Mouse (Mus musculus) hindbrain, embryonic 16.5 days (tissue): ENCODE data around the gene Il2rb. TPM values are rescaled to one million over a fixed set of nuclear protein-coding genes. Genes with fewer than 3 reads are reported as not detected.

Experiments
- ATAC-seq: fragments of 200-750 bp; cut with Nextera tagmentation; 2 replicates; pipeline ENCODE4 v1.8.0; 2017; ENCODE audit warnings: moderate TSS enrichment, moderate library complexity
- H3K27ac ChIP-seq: fragments of 300-500 bp; sonication (generic); 2 replicates; pipeline ENCODE4 v1.5.1; 2014; ENCODE audit warnings: low read depth, mild to moderate bottlenecking, control low read depth, low read length, moderate library complexity
- H3K27me3 ChIP-seq: fragments of 300-500 bp; sonication (generic); replicated peaks from 2 replicates; pipeline ENCODE4 v1.6.1; 2014; ENCODE audit warnings: low read length; ENCODE audit not compliant: control insufficient read depth, insufficient read depth
- H3K36me3 ChIP-seq: fragments of 300-500 bp; sonication (generic); 2 replicates; pipeline ENCODE4 v1.6.1; 2014; ENCODE audit warnings: mild to moderate bottlenecking, low read length, moderate library complexity, mixed read lengths; ENCODE audit not compliant: control insufficient read depth, insufficient read depth
- H3K4me1 ChIP-seq: fragments of 300-500 bp; sonication (generic); 2 replicates; pipeline ENCODE4 v1.6.1; 2014; ENCODE audit warnings: low read depth, low read length; ENCODE audit not compliant: control insufficient read depth, insufficient read depth
- H3K4me2 ChIP-seq: fragments of 300-500 bp; sonication (generic); 2 replicates; pipeline ENCODE4 v1.6.1; 2014; ENCODE audit warnings: mild to moderate bottlenecking, low read length, control low read depth, moderate library complexity
- H3K4me3 ChIP-seq: fragments of 300-500 bp; sonication (generic); 2 replicates; pipeline ENCODE4 v1.5.1; 2014; ENCODE audit warnings: mild to moderate bottlenecking, low read length, control low read depth, moderate library complexity
- H3K9ac ChIP-seq: fragments of 300-500 bp; sonication (generic); 2 replicates; pipeline ENCODE4 v1.6.1; 2014; ENCODE audit warnings: low read depth, mild to moderate bottlenecking, control low read depth, low read length, moderate library complexity
- H3K9me3 ChIP-seq: fragments of 300-500 bp; sonication (generic); 2 replicates; pipeline ENCODE4 v1.6.1; 2014; ENCODE audit warnings: mild to moderate bottlenecking, low read length, moderate library complexity; ENCODE audit not compliant: control insufficient read depth
- WGBS: fragments of 180-500 bp; shearing (Covaris S2); extraction: QIAGEN DNeasy Blood & Tissue Kit; methylation state at CpG from one replicate; pipeline ENCODE4 v1.1.7; 2014; 5-methylcytosine and 5-hydroxymethylcytosine counted together
- polyA plus RNA-seq: library from polyadenylated mRNA; unstranded; fragments of >200 nt; fragmentation: Nextera tagmentation; extraction: Ambion mirVana; gene quantifications from 2 replicates; pipeline ENCODE4 v1.2.1, GENCODE M21; 2015

Il2rb gene
- polyA plus RNA-seq, 1 experiment from 2014 or later = 0.26 TPM

- no peak overlapping the region for H3K9ac ChIP-seq
- peaks cover 5% of the 10 kb centered on the region; the same call in 1 of the 2 replicates for H3K4me1 ChIP-seq
- H3K4me3 ChIP-seq = no peak overlapping the region
- H3K4me2 ChIP-seq = no peak overlapping the region
- no peaks in the 10 kb centered on the region for H3K36me3 ChIP-seq
- H3K9me3 ChIP-seq = no peaks in the 10 kb centered on the region
- H3K27me3 ChIP-seq = no peaks in the 10 kb centered on the region
- no peak for ATAC-seq
- H3K27ac ChIP-seq = no peak overlapping the region
- 90% methylated on average over 7 of the region's 7 CpGs for WGBS
Observed at GRCm38 (mm10) chr15:78511951-78512350, 16.9 kb upstream of the Il2rb start.

GRCm38 (mm10) chr15:78510736-78511135 is 15.7 kb upstream of the Il2rb start:
- Histone ChIP-seq H3K36me3 (no peaks in the 10 kb centered on the region), H3K9ac (no peak overlapping the region), H3K4me2 (no peak overlapping the region), H3K27ac (no peak overlapping the region), H3K9me3 (no peaks in the 10 kb centered on the region), H3K4me3 (no peak overlapping the region), H3K27me3 (no peaks in the 10 kb centered on the region), H3K4me1 (peaks cover 5% of the 10 kb centered on the region; the same call in 1 of the 2 replicates)
- WGBS = 91% methylated on average over 6 of the region's 6 CpGs
- ATAC-seq = no peak

- Histone ChIP-seq H3K9ac (no peak overlapping the region), H3K4me2 (no peak overlapping the region), H3K4me1 (peaks cover 5% of the 10 kb centered on the region; the same call in 1 of the 2 replicates), H3K36me3 (no peaks in the 10 kb centered on the region), H3K27me3 (no peaks in the 10 kb centered on the region), H3K9me3 (no peaks in the 10 kb centered on the region), H3K27ac (no peak overlapping the region), H3K4me3 (no peak overlapping the region)
- no peak for ATAC-seq
- 45% methylated on average over 8 of the region's 8 CpGs for WGBS
Observed at GRCm38 (mm10) chr15:78510121-78510576, 15.1 kb upstream of the Il2rb start.

- H3K4me3 ChIP-seq = no peak overlapping the region
- H3K9me3 ChIP-seq = peaks cover 3% of the 10 kb centered on the region
- 0 out of 2 replicates have a peak overlapping the region, but pooled peaks have one; percentile 9 for H3K4me2 ChIP-seq
- no peak overlapping the region for H3K27ac ChIP-seq
- 0 out of 2 replicates have a peak overlapping the region, but pooled peaks have one; percentile 7 for H3K9ac ChIP-seq
- 47% methylated on average over 12 of the region's 12 CpGs for WGBS
- no peak for ATAC-seq
- no peaks in the 10 kb centered on the region for H3K36me3 ChIP-seq
- peaks cover 5% of the 10 kb centered on the region; the same call in 1 of the 2 replicates for H3K4me1 ChIP-seq
- H3K27me3 ChIP-seq = no peaks in the 10 kb centered on the region
Observed at GRCm38 (mm10) chr15:78509297-78509899, 14.3 kb upstream of the Il2rb start.

GRCm38 (mm10) chr15:78508443-78508842 is 13.4 kb upstream of the Il2rb start:
- no peak for ATAC-seq
- H3K9ac ChIP-seq = no peak overlapping the region
- no peaks in the 10 kb centered on the region for H3K27me3 ChIP-seq
- peaks cover 3% of the 10 kb centered on the region for H3K9me3 ChIP-seq
- H3K36me3 ChIP-seq = no peaks in the 10 kb centered on the region
- H3K27ac ChIP-seq = no peak overlapping the region
- no peak overlapping the region for H3K4me3 ChIP-seq
- no peak overlapping the region for H3K4me2 ChIP-seq
- peaks cover 5% of the 10 kb centered on the region; the same call in 1 of the 2 replicates for H3K4me1 ChIP-seq
- WGBS = 55% methylated on average over 7 of the region's 7 CpGs

- no peak overlapping the region for H3K4me3 ChIP-seq
- no peak overlapping the region for H3K4me2 ChIP-seq
- WGBS = 80% methylated on average over 3 of the region's 3 CpGs
- H3K27ac ChIP-seq = no peak overlapping the region
- no peak for ATAC-seq
- H3K4me1 ChIP-seq = peaks cover 5% of the 10 kb centered on the region; the same call in 1 of the 2 replicates
- H3K36me3 ChIP-seq = no peaks in the 10 kb centered on the region
- H3K9ac ChIP-seq = no peak overlapping the region
- peaks cover 3% of the 10 kb centered on the region for H3K9me3 ChIP-seq
- no peaks in the 10 kb centered on the region for H3K27me3 ChIP-seq
Observed at GRCm38 (mm10) chr15:78505541-78505940, 10.5 kb upstream of the Il2rb start.

- Histone ChIP-seq H3K27me3 (no peaks in the 10 kb centered on the region), H3K9ac (no peak overlapping the region), H3K36me3 (no peaks in the 10 kb centered on the region), H3K9me3 (peaks cover 3% of the 10 kb centered on the region), H3K4me3 (no peak overlapping the region), H3K4me2 (no peak overlapping the region), H3K27ac (no peak overlapping the region), H3K4me1 (peaks cover 4% of the 10 kb centered on the region; the same call in 1 of the 2 replicates)
- WGBS = 88% methylated on average over 5 of the region's 5 CpGs
- ATAC-seq = no peak
Observed at GRCm38 (mm10) chr15:78504816-78505215, 9.7 kb upstream of the Il2rb start.

- Histone ChIP-seq H3K9ac (no peak overlapping the region), H3K36me3 (no peaks in the 10 kb centered on the region), H3K9me3 (peaks cover 3% of the 10 kb centered on the region), H3K27ac (no peak overlapping the region), H3K4me2 (no peak overlapping the region), H3K4me1 (no peaks in the 10 kb centered on the region), H3K27me3 (no peaks in the 10 kb centered on the region), H3K4me3 (no peak overlapping the region)
- 80% methylated on average over 1 of the region's 1 CpGs for WGBS
- ATAC-seq = no peak
Observed at GRCm38 (mm10) chr15:78504013-78504412, 8.9 kb upstream of the Il2rb start.

- H3K4me2 ChIP-seq = no peak overlapping the region
- H3K27ac ChIP-seq = no peak overlapping the region
- WGBS = 84% methylated on average over 18 of the region's 18 CpGs
Observed at GRCm38 (mm10) chr15:78502437-78503132, 7.5 kb upstream of the Il2rb start.

More at GRCm38 (mm10) chr15:78502437-78503132, 7.5 kb upstream of the Il2rb start:
- H3K36me3 ChIP-seq = no peaks in the 10 kb centered on the region
- no peaks in the 10 kb centered on the region for H3K4me1 ChIP-seq
- peaks cover 3% of the 10 kb centered on the region for H3K9me3 ChIP-seq
- no peak for ATAC-seq
- H3K27me3 ChIP-seq = no peaks in the 10 kb centered on the region
- no peak overlapping the region for H3K4me3 ChIP-seq
- H3K9ac ChIP-seq = no peak overlapping the region
